Mouse (Mus musculus) left cerebral cortex, postnatal 25 days (tissue): ENCODE data around the gene Galm. TPM values are rescaled to one million over a fixed set of nuclear protein-coding genes. Genes with fewer than 3 reads are reported as not detected.

Experiments
- DNase-seq, 2 experiments: peaks; one replicate each; pipeline ENCODE4 v3.0.0; 2022; ENCODE audit warnings: low spot score in 2 of 2, mixed read lengths in 1 of 2
- intact Hi-C: fragments of 180-260 bp; cut with DNase I; formaldehyde crosslinking; loops from one replicate; pipeline ENCODE4 v1.15.1; 2025
- total RNA-seq, 2 experiments: library from RNA; stranded (reverse); gene quantifications; 2 replicates each; pipeline ENCODE4 v1.2.3; 2021

The Galm gene
- total RNA-seq, 2 experiments from 2014 or later: 1.8 to 2.2 TPM

GRCm38 (mm10) chr17:80124985-80125750, 2.1 kb upstream of the Galm start:
- no peak for DNase-seq
- intact Hi-C loops: loop anchor here (5.0 kb wide), 1 partner anchor 43 kb away; no protein-coding TSS in a partner anchor

- intact Hi-C loops: loop anchor here (2.0 to 5.0 kb wide), 3 partner anchors 41 to 63 kb away; partner anchors contain the start of gene Hnrnpll
- DNase-seq: peak; percentile 23 to 78
These were observed 1.1 kb upstream of the Galm start for GRCm38 (mm10) chr17:80126166-80126565.

- intact Hi-C loops: loop anchor here (5.0 kb wide), 1 partner anchor 46 kb away; no protein-coding TSS in a partner anchor
- DNase-seq: no peak
These were observed 1.3 kb downstream of the Galm start for GRCm38 (mm10) chr17:80128476-80128990.

GRCm38 (mm10) chr17:80129387-80129786, 2.1 kb downstream of the Galm start:
- no peak for DNase-seq
- intact Hi-C loops: loop anchor here (5.0 kb wide), 1 partner anchor 47 kb away; no protein-coding TSS in a partner anchor

GRCm38 (mm10) chr17:80130718-80131430, 3.6 kb downstream of the Galm start:
- DNase-seq: no peak
- intact Hi-C loops: no loop called here

GRCm38 (mm10) chr17:80131431-80131766, 4.1 kb downstream of the Galm start:
- no peak for DNase-seq
- intact Hi-C loops: no loop called here

GRCm38 (mm10) chr17:80131838-80132237, 4.6 kb downstream of the Galm start:
- no peak for DNase-seq
- intact Hi-C loops: no loop called here

- intact Hi-C loops: no loop called here
These were observed 5.2 kb downstream of the Galm start for GRCm38 (mm10) chr17:80132502-80132901.

GRCm38 (mm10) chr17:80138434-80139162, 11.3 kb downstream of the Galm start:
- intact Hi-C loops: no loop called here
- DNase-seq: no peak

More at GRCm38 (mm10) chr17:80132502-80132901, 5.2 kb downstream of the Galm start:
- no peak for DNase-seq

GRCm38 (mm10) chr17:80139753-80140444, 12.6 kb downstream of the Galm start:
- intact Hi-C loops: no loop called here
- no peak for DNase-seq

- DNase-seq: no peak
- intact Hi-C loops: no loop called here
These were observed 16.4 kb downstream of the Galm start for GRCm38 (mm10) chr17:80143478-80144232.

- no peak for DNase-seq
- intact Hi-C loops: no loop called here
These were observed 17.9 kb downstream of the Galm start for GRCm38 (mm10) chr17:80145210-80145609.

GRCm38 (mm10) chr17:80145771-80146170, 18.5 kb downstream of the Galm start:
- DNase-seq: no peak
- intact Hi-C loops: no loop called here

GRCm38 (mm10) chr17:80148053-80148994, 21.1 kb downstream of the Galm start:
- peak; percentile 51 to 67 for DNase-seq
- intact Hi-C loops: loop anchor here (1.0 kb wide), 1 partner anchor 87 kb away; no protein-coding TSS in a partner anchor

- intact Hi-C loops: loop anchor here (1.0 kb wide), 1 partner anchor 88 kb away; no protein-coding TSS in a partner anchor
- no peak for DNase-seq
These were observed 21.7 kb downstream of the Galm start for GRCm38 (mm10) chr17:80148995-80149388.

- intact Hi-C loops: no loop called here
- DNase-seq: no peak
These were observed 24.1 kb downstream of the Galm start for GRCm38 (mm10) chr17:80151353-80151752.
